Mouse (Mus musculus) hindbrain, embryonic 11.5 days (tissue): Measurements from ENCODE around the gene Pde1c. TPM values are rescaled to one million over a fixed set of nuclear protein-coding genes. Genes with fewer than 3 reads are reported as not detected.

Source experiments
- ATAC-seq: fragments of 200-750 bp; cut with Nextera tagmentation; 2 replicates; pipeline ENCODE4 v1.8.0; 2017; ENCODE audit warnings: mild to moderate bottlenecking, moderate TSS enrichment, moderate library complexity; ENCODE audit not compliant: low FRiP score
- DNase-seq: peaks from one replicate; pipeline ENCODE4 v3.0.0-alpha.2; 2015; ENCODE audit warnings: low spot score
- H3K27ac ChIP-seq: fragments of 300-500 bp; sonication (generic); 2 replicates; pipeline ENCODE4 v1.5.1; 2014; ENCODE audit warnings: mild to moderate bottlenecking, low read depth, low read length
- H3K27me3 ChIP-seq: fragments of 300-500 bp; sonication (generic); 2 replicates; pipeline ENCODE4 v1.6.1; 2014; ENCODE audit warnings: mild to moderate bottlenecking, low read length, moderate library complexity, mixed read lengths; ENCODE audit not compliant: control insufficient read depth, insufficient read depth
- H3K36me3 ChIP-seq: fragments of 300-500 bp; sonication (generic); 2 replicates; pipeline ENCODE4 v1.6.1; 2014; ENCODE audit warnings: mild to moderate bottlenecking, low read length, moderate library complexity, mixed read lengths; ENCODE audit not compliant: control insufficient read depth, insufficient read depth
- H3K4me1 ChIP-seq: fragments of 300-500 bp; sonication (generic); replicated peaks from 2 replicates; pipeline ENCODE4 v1.6.1; 2014; ENCODE audit warnings: low read length, mixed read lengths; ENCODE audit not compliant: control insufficient read depth, insufficient read depth
- H3K4me2 ChIP-seq: fragments of 300-500 bp; sonication (generic); replicated peaks from 2 replicates; pipeline ENCODE4 v1.6.1; 2014; ENCODE audit warnings: mild to moderate bottlenecking, low read depth, low read length
- H3K4me3 ChIP-seq: fragments of 300-500 bp; sonication (generic); 2 replicates; pipeline ENCODE4 v1.5.1; 2014; ENCODE audit warnings: low read depth, low read length
- H3K9ac ChIP-seq: fragments of 300-500 bp; sonication (generic); 2 replicates; pipeline ENCODE4 v1.6.1; 2014; ENCODE audit warnings: low read depth, low read length
- H3K9me3 ChIP-seq: fragments of 300-500 bp; sonication (generic); 2 replicates; pipeline ENCODE4 v1.6.1; 2016; ENCODE audit warnings: low read length; ENCODE audit not compliant: control insufficient read depth
- WGBS: fragments of 180-500 bp; shearing (Covaris S2); extraction: QIAGEN DNeasy Blood & Tissue Kit; methylation state at CpG from one replicate; pipeline ENCODE4 v1.1.7; 2014; 5-methylcytosine and 5-hydroxymethylcytosine counted together
- polyA plus RNA-seq: library from polyadenylated mRNA; unstranded; fragments of >200 nt; fragmentation: Nextera tagmentation; extraction: Ambion mirVana; gene quantifications from 2 replicates; pipeline ENCODE4 v1.2.1, GENCODE M21; 2014

The Pde1c gene
- polyA plus RNA-seq, 1 experiment from 2014 or later = 6.0 TPM

DNA sequence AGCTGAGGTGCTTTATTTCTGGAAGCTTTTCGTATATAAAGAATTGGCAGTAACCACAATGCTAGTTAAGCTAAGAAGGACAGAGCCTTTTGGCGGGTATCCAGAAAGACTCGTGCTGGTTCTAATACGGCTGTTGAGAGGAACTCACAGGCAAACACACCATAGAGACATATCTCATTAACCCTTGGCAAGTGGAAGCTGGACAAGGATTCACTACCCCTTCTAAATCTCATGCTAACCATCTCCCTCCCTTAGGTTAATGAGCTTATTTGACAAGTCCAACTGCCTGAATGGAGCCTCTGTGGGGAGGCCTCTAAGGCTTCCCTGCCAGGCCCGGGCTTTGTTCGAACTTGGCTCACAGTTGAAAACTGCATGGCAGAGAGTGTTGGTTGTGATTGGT is 541.6 kb downstream of the Pde1c start:
- DNase-seq (no peak), ATAC-seq (no peak)
- H3K9ac ChIP-seq = no peak overlapping the region
- H3K9me3 ChIP-seq = no peaks in the 10 kb centered on the region
- no peaks in the 10 kb centered on the region for H3K27me3 ChIP-seq
- no peaks in the 10 kb centered on the region for H3K4me1 ChIP-seq
- no peak overlapping the region for H3K27ac ChIP-seq
- H3K4me2 ChIP-seq = no peak overlapping the region
- WGBS = 85% methylated on average over 6 of the region's 6 CpGs
- no peak overlapping the region for H3K4me3 ChIP-seq
- H3K36me3 ChIP-seq = no peaks in the 10 kb centered on the region

- DNase-seq (no peak), ATAC-seq (no peak)
- Histone ChIP-seq H3K27me3 (no peaks in the 10 kb centered on the region), H3K4me2 (no peak overlapping the region), H3K27ac (no peak overlapping the region), H3K9me3 (no peaks in the 10 kb centered on the region), H3K4me3 (no peak overlapping the region), H3K36me3 (no peaks in the 10 kb centered on the region), H3K4me1 (no peaks in the 10 kb centered on the region), H3K9ac (no peak overlapping the region)
- WGBS = 77% methylated on average over 2 of the region's 2 CpGs
Observed at GRCm38 (mm10) chr6:56025533-56025932, 543.4 kb downstream of the Pde1c start.

Other genes starting within 250 kb of the Pde1c start
- 184 and 192 TPM in 2 replicates for gene Lsm5, start 135.6 kb upstream of the Pde1c start, polyA plus RNA-seq
- gene Avl9, start 145.8 kb upstream of the Pde1c start, polyA plus RNA-seq = 32.9 TPM in 2 replicates
- gene Kbtbd2, start 228.7 kb upstream of the Pde1c start, polyA plus RNA-seq = 37.4 and 39.7 TPM in 2 replicates